Mouse (Mus musculus) forebrain, embryonic 15.5 days (tissue): ENCODE measurements around the gene Ntf5. TPM values are rescaled to one million over a fixed set of nuclear protein-coding genes. Genes with fewer than 3 reads are reported as not detected.

Source experiments
- ATAC-seq: fragments of 200-750 bp; cut with Nextera tagmentation; replicated peaks from 2 replicates; pipeline ENCODE4 v1.8.0; 2017; ENCODE audit warnings: mild to moderate bottlenecking, moderate TSS enrichment, moderate library complexity
- H3K27ac ChIP-seq: fragments of 300-500 bp; sonication (generic); replicated peaks from 2 replicates; pipeline ENCODE4 v1.5.1; 2015; ENCODE audit warnings: mild to moderate bottlenecking, inconsistent platforms
- H3K27me3 ChIP-seq: fragments of 300-500 bp; sonication (generic); 2 replicates; pipeline ENCODE4 v1.6.1; 2015; ENCODE audit warnings: inconsistent platforms
- H3K36me3 ChIP-seq: fragments of 300-500 bp; sonication (generic); 2 replicates; pipeline ENCODE4 v1.6.1; 2015; ENCODE audit warnings: mild to moderate bottlenecking, inconsistent platforms
- H3K4me1 ChIP-seq: fragments of 300-500 bp; sonication (generic); 2 replicates; pipeline ENCODE4 v1.6.1; 2015; ENCODE audit warnings: inconsistent platforms
- H3K4me2 ChIP-seq: fragments of 300-500 bp; sonication (generic); replicated peaks from 2 replicates; pipeline ENCODE4 v1.6.1; 2015; ENCODE audit warnings: mild to moderate bottlenecking, inconsistent platforms
- H3K4me3 ChIP-seq: fragments of 300-500 bp; sonication (generic); 2 replicates; pipeline ENCODE4 v1.5.1; 2015; ENCODE audit warnings: mild to moderate bottlenecking, inconsistent platforms
- H3K9ac ChIP-seq: fragments of 300-500 bp; sonication (generic); replicated peaks from 2 replicates; pipeline ENCODE4 v1.6.1; 2015; ENCODE audit warnings: mild to moderate bottlenecking, inconsistent platforms
- H3K9me3 ChIP-seq: fragments of 300-500 bp; sonication (generic); 2 replicates; pipeline ENCODE4 v1.6.1; 2016; ENCODE audit warnings: inconsistent platforms
- WGBS: fragments of 180-500 bp; shearing (Covaris S2); methylation state at CpG from one replicate; pipeline ENCODE4 v1.1.7; 2015; ENCODE audit warnings: mixed read lengths; 5-methylcytosine and 5-hydroxymethylcytosine counted together
- polyA plus RNA-seq: library from polyadenylated mRNA; unstranded; fragments of >200 nt; fragmentation: Nextera tagmentation; extraction: Ambion mirVana; gene quantifications from 2 replicates; pipeline ENCODE4 v1.2.1, GENCODE M21; 2015

Gene Ntf5
- polyA plus RNA-seq, 1 experiment from 2014 or later = not detected

DNA sequence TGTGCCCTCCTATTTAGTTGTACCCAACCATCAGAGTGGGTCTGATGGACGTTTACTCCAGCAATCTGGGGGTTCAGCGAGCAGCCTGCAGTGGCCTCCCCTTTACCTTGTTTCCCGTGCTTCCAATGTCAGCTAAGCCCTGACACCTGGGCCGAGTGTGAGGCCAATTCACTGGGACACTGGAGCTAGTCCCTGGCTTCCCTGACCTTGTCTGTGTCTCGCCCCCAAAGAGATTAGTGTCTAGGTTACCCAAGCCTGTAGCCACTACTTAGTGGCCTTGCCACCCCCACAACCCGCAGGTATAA is 7.1 kb downstream of the Ntf5 start, which contains the start of gene Lhb:
TSS of gene Lhb (plus strand) at position 206 of the 305 bp plus-strand sequence.
- Histone ChIP-seq H3K36me3 (peaks cover 47% of the 10 kb centered on the region), H3K27me3 (peaks cover 49% of the 10 kb centered on the region), H3K4me3 (no peak within 1 kb of the TSS), H3K27ac (no peak within 1 kb of the TSS), H3K9me3 (no peaks in the 10 kb centered on the region), H3K4me2 (no peak within 1 kb of the TSS), H3K4me1 (no peaks in the 10 kb centered on the region), H3K9ac (no peak within 1 kb of the TSS)
- WGBS = 63% methylated on average over 6 of the region's 6 CpGs
- no peak for ATAC-seq

DNA sequence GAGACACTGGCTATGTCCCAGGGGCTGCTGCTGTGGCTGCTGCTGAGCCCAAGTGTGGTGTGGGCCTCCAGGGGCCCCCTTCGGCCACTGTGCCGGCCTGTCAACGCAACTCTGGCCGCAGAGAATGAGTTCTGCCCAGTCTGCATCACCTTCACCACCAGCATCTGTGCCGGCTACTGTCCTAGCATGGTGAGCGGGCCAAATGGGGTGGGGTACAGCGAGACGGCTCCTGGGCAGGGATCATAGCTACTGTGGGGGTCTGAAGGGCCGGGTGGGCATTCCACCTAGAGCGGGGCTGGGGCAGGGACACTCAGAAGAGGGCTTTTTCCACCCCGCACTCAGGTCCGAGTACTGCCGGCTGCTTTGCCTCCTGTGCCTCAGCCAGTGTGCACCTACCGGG is 7.7 kb downstream of the Ntf5 start:
- no peak overlapping the region for H3K27ac ChIP-seq
- no peak overlapping the region for H3K9ac ChIP-seq
- ATAC-seq = no peak
- peaks cover 43% of the 10 kb centered on the region for H3K27me3 ChIP-seq
- H3K4me2 ChIP-seq = no peak overlapping the region
- 89% methylated on average over 14 of the region's 14 CpGs for WGBS
- H3K4me1 ChIP-seq = no peaks in the 10 kb centered on the region
- no peaks in the 10 kb centered on the region for H3K9me3 ChIP-seq
- no peak overlapping the region for H3K4me3 ChIP-seq
- H3K36me3 ChIP-seq = peaks cover 47% of the 10 kb centered on the region

DNA sequence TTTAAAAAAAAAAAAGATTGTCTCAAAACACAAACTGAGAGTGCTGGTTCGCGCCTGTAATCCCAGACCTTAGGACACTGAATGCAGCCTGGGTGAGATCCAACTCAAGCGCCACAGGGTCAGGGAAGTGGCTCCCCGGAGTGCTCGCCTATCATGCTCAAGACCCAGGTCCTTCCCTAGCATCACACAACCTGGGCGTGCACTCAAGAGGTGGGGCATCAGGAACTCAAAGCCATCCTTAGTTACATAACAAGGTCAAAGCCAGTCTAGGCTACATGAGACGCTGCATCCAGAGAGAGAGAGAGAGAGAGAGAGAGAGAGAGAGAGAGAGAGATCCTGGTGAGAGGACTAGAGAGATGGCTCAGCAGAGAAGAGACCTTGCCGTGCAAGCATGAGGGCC is 13.1 kb downstream of the Ntf5 start:
- WGBS = 95% methylated on average over 8 of the region's 8 CpGs
- Histone ChIP-seq H3K4me3 (no peak overlapping the region), H3K4me1 (no peaks in the 10 kb centered on the region), H3K9ac (no peak overlapping the region), H3K36me3 (peaks cover 67% of the 10 kb centered on the region), H3K4me2 (no peak overlapping the region), H3K27me3 (no peaks in the 10 kb centered on the region), H3K27ac (no peak overlapping the region), H3K9me3 (no peaks in the 10 kb centered on the region)
- ATAC-seq = no peak

- Histone ChIP-seq H3K27me3 (no peaks in the 10 kb centered on the region), H3K27ac (peak overlapping the region; percentile 90), H3K36me3 (peaks cover 15% of the 10 kb centered on the region), H3K4me1 (peaks cover 39% of the 10 kb centered on the region), H3K9me3 (no peaks in the 10 kb centered on the region), H3K4me3 (peak overlapping the region; percentile 60), H3K9ac (peak overlapping the region; percentile 71), H3K4me2 (peak overlapping the region; percentile 88)
- 3% methylated on average over 7 of the region's 7 CpGs for WGBS
- ATAC-seq = 0 out of 2 replicates have a peak, but pooled peaks have one; percentile 4
Observed at GRCm38 (mm10) chr7:45433835-45434202, 20.3 kb downstream of the Ntf5 start.

DNA sequence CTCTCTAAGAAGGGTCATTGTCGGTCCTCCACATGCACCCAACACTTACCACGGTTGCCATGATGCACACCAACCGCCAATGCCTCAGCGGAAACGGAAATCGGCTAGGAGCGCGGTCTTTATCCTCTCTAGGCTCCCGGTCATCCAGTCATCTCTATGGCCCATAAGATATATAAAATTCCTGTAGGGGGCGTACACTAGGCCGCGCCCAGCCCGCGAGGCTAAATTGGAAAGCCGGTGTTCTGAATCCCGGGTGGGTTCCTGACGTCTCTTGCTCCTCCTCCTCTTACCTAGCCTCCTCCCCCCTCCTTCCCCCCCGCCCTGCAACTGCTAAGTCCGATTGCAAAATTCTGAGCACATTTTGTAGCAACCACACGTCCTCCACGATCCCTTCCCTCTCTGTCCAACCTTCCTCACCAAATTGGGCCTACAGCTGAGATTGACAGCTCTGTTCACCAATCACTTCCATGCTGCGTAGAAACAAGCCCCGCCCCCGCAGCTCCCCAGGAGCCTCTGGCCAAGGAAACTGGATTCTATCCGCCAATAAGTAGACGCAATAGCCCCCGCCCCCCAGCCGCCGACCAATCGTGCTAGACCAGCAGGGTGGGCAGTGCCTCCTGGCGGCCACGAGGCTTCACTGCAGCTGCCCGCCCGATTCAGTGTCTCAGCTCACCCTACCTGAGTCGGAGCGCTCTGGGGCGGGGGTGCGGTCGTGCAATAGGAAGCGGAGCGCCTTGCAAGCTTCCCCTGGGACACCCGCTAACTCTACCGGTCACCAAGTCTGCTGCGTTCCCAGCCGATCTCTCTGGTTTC is 20.9 kb downstream of the Ntf5 start, which contains the start of gene Gys1:
TSS of gene Gys1 (plus strand) at position 642 of the 813 bp plus-strand sequence.
- peak within 1 kb of the TSS; percentile 60 for H3K4me3 ChIP-seq
- peak within 1 kb of the TSS; percentile 90 for H3K27ac ChIP-seq
- no peaks in the 10 kb centered on the region for H3K9me3 ChIP-seq
- peaks cover 39% of the 10 kb centered on the region for H3K4me1 ChIP-seq
- peak within 1 kb of the TSS; percentile 88 for H3K4me2 ChIP-seq
- WGBS = under 1% methylated on average over 45 of the region's 45 CpGs
- no peaks in the 10 kb centered on the region for H3K27me3 ChIP-seq
- H3K36me3 ChIP-seq = peaks cover 9% of the 10 kb centered on the region; the same call in 1 of the 2 replicates
- peak within 1 kb of the TSS; percentile 74 for H3K9ac ChIP-seq
- ATAC-seq = peak; percentile 97

DNA sequence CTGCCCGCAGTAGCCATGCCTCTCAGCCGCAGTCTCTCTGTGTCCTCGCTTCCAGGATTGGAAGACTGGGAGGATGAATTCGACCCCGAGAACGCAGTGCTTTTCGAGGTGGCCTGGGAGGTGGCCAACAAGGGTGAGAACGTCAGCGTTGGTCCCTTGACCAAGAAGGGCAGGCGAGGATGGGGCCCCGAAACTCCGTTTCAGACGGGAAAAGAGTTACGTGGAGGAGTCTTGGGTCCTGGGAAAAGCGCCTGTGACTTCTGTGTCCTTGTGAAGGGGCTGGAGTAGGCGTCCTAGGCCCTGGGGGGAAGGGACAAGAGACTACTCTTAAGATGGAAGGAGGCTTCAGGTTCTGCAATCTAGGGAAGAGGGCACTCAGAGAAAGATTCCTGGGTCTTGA is 21.5 kb downstream of the Ntf5 start:
- Histone ChIP-seq H3K27me3 (no peaks in the 10 kb centered on the region), H3K9me3 (no peaks in the 10 kb centered on the region), H3K9ac (peak overlapping the region; percentile 74), H3K4me3 (peak overlapping the region; percentile 60), H3K4me1 (peaks cover 39% of the 10 kb centered on the region), H3K4me2 (peak overlapping the region; percentile 76), H3K27ac (peak overlapping the region; percentile 65), H3K36me3 (peaks cover 7% of the 10 kb centered on the region; the same call in 1 of the 2 replicates)
- ATAC-seq = peak; percentile 26; the same call in 1 of the 2 replicates
- WGBS = 2% methylated on average over 16 of the region's 16 CpGs

DNA sequence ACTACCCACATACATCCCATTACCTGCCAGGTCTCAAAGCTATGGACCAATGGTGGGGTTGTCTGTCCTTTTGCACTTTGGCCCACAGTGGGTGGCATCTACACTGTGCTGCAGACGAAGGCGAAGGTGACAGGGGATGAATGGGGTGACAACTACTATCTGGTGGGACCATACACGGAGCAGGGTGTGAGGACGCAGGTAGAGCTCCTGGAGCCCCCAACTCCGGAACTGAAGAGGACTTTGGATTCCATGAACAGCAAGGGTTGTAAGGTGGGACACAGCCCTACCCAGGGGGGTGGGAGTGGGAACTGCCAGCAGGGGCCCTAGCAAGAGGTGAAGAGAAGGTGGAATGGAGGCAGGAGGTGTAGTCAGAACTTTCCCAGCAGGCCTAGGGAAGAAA is 22.9 kb downstream of the Ntf5 start:
- Histone ChIP-seq H3K4me3 (no peak overlapping the region), H3K4me1 (peaks cover 39% of the 10 kb centered on the region), H3K9me3 (no peaks in the 10 kb centered on the region), H3K9ac (no peak overlapping the region; the same call in 1 of the 2 replicates), H3K36me3 (peaks cover 9% of the 10 kb centered on the region; the same call in 1 of the 2 replicates), H3K4me2 (no peak overlapping the region), H3K27me3 (no peaks in the 10 kb centered on the region), H3K27ac (no peak overlapping the region)
- 94% methylated on average over 5 of the region's 5 CpGs for WGBS
- ATAC-seq = no peak

DNA sequence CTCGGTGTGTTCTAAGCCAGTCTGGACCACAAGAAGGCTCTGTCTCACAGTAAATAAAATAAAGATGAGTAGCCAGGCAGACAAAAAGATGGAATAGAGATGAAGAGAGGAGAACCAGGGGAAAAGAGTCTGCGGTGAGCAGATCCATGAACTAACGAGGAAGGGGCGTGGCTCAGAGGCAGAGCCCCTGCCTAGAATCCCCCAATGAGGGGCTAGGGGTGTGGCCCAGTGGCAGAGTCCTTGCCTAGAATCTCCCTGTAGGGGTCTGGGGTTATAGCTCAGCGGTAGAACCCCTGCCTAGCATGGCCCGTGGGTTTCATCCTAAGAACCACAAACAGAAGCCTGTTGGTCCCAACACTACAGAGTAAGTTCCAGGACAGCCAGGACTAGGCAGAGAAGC is 23.6 kb downstream of the Ntf5 start:
- peaks cover 39% of the 10 kb centered on the region for H3K4me1 ChIP-seq
- H3K4me3 ChIP-seq = no peak overlapping the region
- ATAC-seq = no peak
- WGBS = 36% methylated on average over 6 of the region's 6 CpGs
- no peaks in the 10 kb centered on the region for H3K9me3 ChIP-seq
- no peaks in the 10 kb centered on the region for H3K27me3 ChIP-seq
- no peak overlapping the region for H3K4me2 ChIP-seq
- no peak overlapping the region for H3K27ac ChIP-seq
- H3K9ac ChIP-seq = no peak overlapping the region
- H3K36me3 ChIP-seq = peaks cover 7% of the 10 kb centered on the region; the same call in 1 of the 2 replicates

DNA sequence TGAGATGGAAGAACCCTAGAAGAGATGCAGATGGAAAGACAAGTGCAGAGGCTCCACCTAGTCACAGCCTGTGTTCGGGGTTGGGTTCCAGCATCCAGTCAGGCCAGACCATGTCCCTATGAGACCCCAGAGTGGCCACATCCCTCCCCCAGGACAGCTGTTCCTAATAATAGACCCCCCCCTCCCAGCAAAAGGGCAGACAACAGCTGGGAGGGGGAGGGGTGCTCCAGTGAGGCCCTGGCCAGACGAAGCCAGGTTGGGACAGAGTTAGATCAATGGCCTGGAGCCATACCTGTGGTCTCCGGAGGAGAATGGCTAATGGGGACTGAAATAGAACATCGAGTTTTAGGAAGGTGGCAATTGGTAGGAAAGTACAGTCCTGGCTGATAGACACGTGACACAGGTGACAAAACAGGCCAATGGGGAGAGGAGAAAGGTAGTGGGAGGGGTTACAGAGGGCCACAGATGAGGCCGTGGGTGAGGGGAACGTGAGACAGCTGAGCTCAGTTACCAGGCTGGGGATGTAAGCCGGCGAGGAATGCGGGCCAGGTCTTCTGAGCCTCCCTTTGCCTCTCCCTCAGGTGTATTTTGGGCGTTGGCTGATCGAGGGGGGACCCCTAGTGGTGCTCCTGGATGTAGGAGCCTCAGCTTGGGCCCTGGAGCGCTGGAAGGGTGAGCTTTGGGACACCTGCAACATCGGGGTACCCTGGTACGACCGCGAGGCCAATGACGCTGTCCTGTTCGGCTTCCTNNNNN is 24.2 kb downstream of the Ntf5 start, which contains the start of gene Ruvbl2:
TSS of gene Ruvbl2 (minus strand) at position 576 of the 756 bp plus-strand sequence.
- Histone ChIP-seq H3K4me2 (0 out of 2 replicates have a peak within 1 kb of the TSS, but pooled peaks have one; percentile 2), H3K27ac (no peak within 1 kb of the TSS), H3K4me1 (peaks cover 36% of the 10 kb centered on the region), H3K27me3 (no peaks in the 10 kb centered on the region), H3K9me3 (no peaks in the 10 kb centered on the region), H3K9ac (no peak within 1 kb of the TSS), H3K4me3 (no peak within 1 kb of the TSS), H3K36me3 (peaks cover 7% of the 10 kb centered on the region; the same call in 1 of the 2 replicates)
- 19% methylated on average over 19 of the region's 19 CpGs for WGBS
- ATAC-seq = no peak

DNA sequence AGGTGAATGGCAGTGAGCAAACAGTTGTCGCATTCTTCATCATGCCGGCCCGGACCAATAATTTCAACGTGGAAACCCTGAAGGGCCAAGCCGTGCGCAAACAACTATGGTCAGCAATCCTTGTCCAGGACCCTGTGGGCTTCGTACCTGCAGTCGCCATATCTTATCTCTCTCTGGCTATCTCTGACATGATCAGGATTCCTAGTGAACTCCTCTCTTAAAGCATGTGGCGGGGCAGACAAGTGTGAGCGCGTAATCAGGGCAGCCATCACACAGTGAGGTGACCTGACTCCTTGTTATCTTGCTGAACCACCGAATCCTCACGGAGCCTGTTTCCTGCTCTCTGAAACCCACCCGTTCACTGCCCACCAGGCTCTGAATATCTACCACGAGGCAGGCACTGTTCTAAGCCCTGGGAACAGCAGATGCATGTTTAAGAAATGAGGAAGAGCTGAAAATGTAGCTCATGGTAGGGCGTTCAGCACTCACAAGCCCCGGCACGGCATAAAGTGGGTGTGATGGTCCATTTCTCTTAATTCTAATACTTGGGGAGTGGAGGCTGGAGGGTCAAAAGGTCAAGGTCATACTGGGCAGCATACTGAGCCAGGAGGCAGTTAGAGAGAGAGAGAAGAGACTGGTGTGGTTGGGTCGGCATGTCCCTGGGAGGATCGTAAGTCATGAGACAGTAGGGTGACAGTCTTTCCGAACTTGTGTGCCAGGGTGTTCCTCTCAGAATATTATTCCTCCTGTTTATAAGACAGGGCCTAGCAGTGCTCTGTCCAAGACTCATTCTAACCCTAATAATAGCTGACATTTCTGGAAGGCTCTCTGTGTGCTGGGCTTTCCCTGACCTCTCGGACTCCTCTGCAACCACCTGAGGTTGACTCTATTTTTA is 30.3 kb downstream of the Ntf5 start:
- 93% methylated on average over 22 of the region's 22 CpGs for WGBS
- Histone ChIP-seq H3K9ac (no peak overlapping the region), H3K27ac (no peak overlapping the region), H3K27me3 (no peaks in the 10 kb centered on the region), H3K4me2 (no peak overlapping the region), H3K4me1 (no peaks in the 10 kb centered on the region), H3K4me3 (no peak overlapping the region), H3K36me3 (peaks cover 17% of the 10 kb centered on the region; the same call in 1 of the 2 replicates), H3K9me3 (no peaks in the 10 kb centered on the region)
- ATAC-seq = no peak

GRCm38 (mm10) chr7:45446589-45446988 is 33.1 kb downstream of the Ntf5 start:
- Histone ChIP-seq H3K36me3 (0 out of 2 replicates have a peak, but pooled peaks cover 14% of the 10 kb centered on the region), H3K9me3 (no peaks in the 10 kb centered on the region), H3K4me2 (no peak overlapping the region), H3K9ac (no peak overlapping the region), H3K27ac (no peak overlapping the region), H3K27me3 (no peaks in the 10 kb centered on the region), H3K4me1 (no peaks in the 10 kb centered on the region), H3K4me3 (no peak overlapping the region)
- ATAC-seq = no peak
